Mouse (Mus musculus) hindbrain, embryonic 11.5 days (tissue): ENCODE measurements around the gene Cdc42bpg. TPM values are rescaled to one million over a fixed set of nuclear protein-coding genes. Genes with fewer than 3 reads are reported as not detected.

Source experiments
- ATAC-seq: fragments of 200-750 bp; cut with Nextera tagmentation; 2 replicates; pipeline ENCODE4 v1.8.0; 2017; ENCODE audit warnings: mild to moderate bottlenecking, moderate TSS enrichment, moderate library complexity; ENCODE audit not compliant: low FRiP score
- DNase-seq: peaks from one replicate; pipeline ENCODE4 v3.0.0-alpha.2; 2015; ENCODE audit warnings: low spot score
- H3K27ac ChIP-seq: fragments of 300-500 bp; sonication (generic); 2 replicates; pipeline ENCODE4 v1.5.1; 2014; ENCODE audit warnings: mild to moderate bottlenecking, low read depth, low read length
- H3K27me3 ChIP-seq: fragments of 300-500 bp; sonication (generic); 2 replicates; pipeline ENCODE4 v1.6.1; 2014; ENCODE audit warnings: mild to moderate bottlenecking, low read length, moderate library complexity, mixed read lengths; ENCODE audit not compliant: control insufficient read depth, insufficient read depth
- H3K36me3 ChIP-seq: fragments of 300-500 bp; sonication (generic); 2 replicates; pipeline ENCODE4 v1.6.1; 2014; ENCODE audit warnings: mild to moderate bottlenecking, low read length, moderate library complexity, mixed read lengths; ENCODE audit not compliant: control insufficient read depth, insufficient read depth
- H3K4me1 ChIP-seq: fragments of 300-500 bp; sonication (generic); replicated peaks from 2 replicates; pipeline ENCODE4 v1.6.1; 2014; ENCODE audit warnings: low read length, mixed read lengths; ENCODE audit not compliant: control insufficient read depth, insufficient read depth
- H3K4me2 ChIP-seq: fragments of 300-500 bp; sonication (generic); replicated peaks from 2 replicates; pipeline ENCODE4 v1.6.1; 2014; ENCODE audit warnings: mild to moderate bottlenecking, low read depth, low read length
- H3K4me3 ChIP-seq: fragments of 300-500 bp; sonication (generic); 2 replicates; pipeline ENCODE4 v1.5.1; 2014; ENCODE audit warnings: low read depth, low read length
- H3K9ac ChIP-seq: fragments of 300-500 bp; sonication (generic); 2 replicates; pipeline ENCODE4 v1.6.1; 2014; ENCODE audit warnings: low read depth, low read length
- H3K9me3 ChIP-seq: fragments of 300-500 bp; sonication (generic); 2 replicates; pipeline ENCODE4 v1.6.1; 2016; ENCODE audit warnings: low read length; ENCODE audit not compliant: control insufficient read depth
- WGBS: fragments of 180-500 bp; shearing (Covaris S2); extraction: QIAGEN DNeasy Blood & Tissue Kit; methylation state at CpG from one replicate; pipeline ENCODE4 v1.1.7; 2014; 5-methylcytosine and 5-hydroxymethylcytosine counted together
- polyA plus RNA-seq: library from polyadenylated mRNA; unstranded; fragments of >200 nt; fragmentation: Nextera tagmentation; extraction: Ambion mirVana; gene quantifications from 2 replicates; pipeline ENCODE4 v1.2.1, GENCODE M21; 2014

The Cdc42bpg gene
- polyA plus RNA-seq, 1 experiment from 2014 or later, result 0.82 TPM

GRCm38 (mm10) chr19:6299450-6300267, 6.6 kb upstream of the Cdc42bpg start:
- 84% methylated on average over 6 of the region's 7 CpGs for WGBS
- H3K4me1 ChIP-seq, result no peaks in the 10 kb centered on the region
- DNase-seq (no peak), ATAC-seq (no peak)
- no peak overlapping the region for H3K4me2 ChIP-seq
- H3K36me3 ChIP-seq, result 0 out of 2 replicates have a peak, but pooled peaks cover 7% of the 10 kb centered on the region
- no peak overlapping the region for H3K27ac ChIP-seq
- H3K27me3 ChIP-seq, result no peaks in the 10 kb centered on the region
- H3K4me3 ChIP-seq, result no peak overlapping the region
- H3K9me3 ChIP-seq, result no peaks in the 10 kb centered on the region
- H3K9ac ChIP-seq, result no peak overlapping the region

GRCm38 (mm10) chr19:6300402-6300841, 5.8 kb upstream of the Cdc42bpg start:
- 0 out of 2 replicates have a peak, but pooled peaks cover 5% of the 10 kb centered on the region for H3K36me3 ChIP-seq
- H3K4me2 ChIP-seq, result no peak overlapping the region
- no peak for ATAC-seq
- H3K27ac ChIP-seq, result no peak overlapping the region
- no peak for DNase-seq
- H3K9me3 ChIP-seq, result no peaks in the 10 kb centered on the region
- H3K4me3 ChIP-seq, result no peak overlapping the region
- no peaks in the 10 kb centered on the region for H3K27me3 ChIP-seq
- 69% methylated on average over 7 of the region's 7 CpGs for WGBS
- H3K4me1 ChIP-seq, result no peaks in the 10 kb centered on the region
- H3K9ac ChIP-seq, result no peak overlapping the region

GRCm38 (mm10) chr19:6302114-6302513, 4.1 kb upstream of the Cdc42bpg start:
- 95% methylated on average over 5 of the region's 5 CpGs for WGBS
- Histone ChIP-seq H3K9ac (no peak overlapping the region), H3K27me3 (no peaks in the 10 kb centered on the region), H3K4me2 (no peak overlapping the region), H3K4me1 (no peaks in the 10 kb centered on the region), H3K36me3 (no peaks in the 10 kb centered on the region), H3K27ac (no peak overlapping the region), H3K4me3 (no peak overlapping the region), H3K9me3 (no peaks in the 10 kb centered on the region)
- ATAC-seq (no peak), DNase-seq (no peak)

- ATAC-seq (no peak), DNase-seq (no peak)
- Histone ChIP-seq H3K4me3 (no peak overlapping the region), H3K27me3 (no peaks in the 10 kb centered on the region), H3K36me3 (no peaks in the 10 kb centered on the region), H3K27ac (no peak overlapping the region), H3K9me3 (no peaks in the 10 kb centered on the region), H3K4me1 (no peaks in the 10 kb centered on the region), H3K4me2 (no peak overlapping the region), H3K9ac (no peak overlapping the region)
- 43% methylated on average over 4 of the region's 4 CpGs for WGBS
Measured at GRCm38 (mm10) chr19:6302522-6302921, 3.7 kb upstream of the Cdc42bpg start.

GRCm38 (mm10) chr19:6303831-6304230, 2.4 kb upstream of the Cdc42bpg start:
- Histone ChIP-seq H3K4me3 (no peak overlapping the region), H3K9me3 (no peaks in the 10 kb centered on the region), H3K4me1 (no peaks in the 10 kb centered on the region), H3K27ac (no peak overlapping the region), H3K9ac (no peak overlapping the region), H3K4me2 (no peak overlapping the region), H3K27me3 (no peaks in the 10 kb centered on the region), H3K36me3 (no peaks in the 10 kb centered on the region)
- DNase-seq (no peak), ATAC-seq (no peak)
- WGBS, result 70% methylated on average over 6 of the region's 6 CpGs

- Histone ChIP-seq H3K9ac (no peak overlapping the region), H3K4me2 (no peak overlapping the region), H3K27ac (no peak overlapping the region), H3K4me3 (no peak overlapping the region), H3K27me3 (no peaks in the 10 kb centered on the region), H3K36me3 (no peaks in the 10 kb centered on the region), H3K4me1 (no peaks in the 10 kb centered on the region), H3K9me3 (no peaks in the 10 kb centered on the region)
- WGBS, result 24% methylated on average over 5 of the region's 5 CpGs
- peak; percentile 33; the same call in 1 of the 2 replicates for ATAC-seq
- peak; percentile 92 for DNase-seq
Measured at GRCm38 (mm10) chr19:6304787-6305516, 1.3 kb upstream of the Cdc42bpg start.

GRCm38 (mm10) chr19:6305517-6306115, 640 bp upstream of the Cdc42bpg start:
- peak overlapping the region; percentile 58 for H3K4me3 ChIP-seq
- no peaks in the 10 kb centered on the region for H3K36me3 ChIP-seq
- 57% methylated on average over 8 of the region's 8 CpGs for WGBS
- H3K27me3 ChIP-seq, result no peaks in the 10 kb centered on the region
- no peaks in the 10 kb centered on the region for H3K9me3 ChIP-seq
- no peak overlapping the region; the same call in 1 of the 2 replicates for H3K9ac ChIP-seq
- DNase-seq (no peak), ATAC-seq (no peak)
- H3K4me1 ChIP-seq, result no peaks in the 10 kb centered on the region
- no peak overlapping the region for H3K27ac ChIP-seq
- peak overlapping the region; percentile 65 for H3K4me2 ChIP-seq

- H3K4me2 ChIP-seq, result peak overlapping the region; percentile 65
- H3K4me1 ChIP-seq, result no peaks in the 10 kb centered on the region
- ATAC-seq (peak; percentile 70), DNase-seq (peak; percentile 89)
- H3K9ac ChIP-seq, result peak overlapping the region; percentile 35
- WGBS, result under 1% methylated on average over 32 of the region's 34 CpGs
- H3K36me3 ChIP-seq, result no peaks in the 10 kb centered on the region
- no peaks in the 10 kb centered on the region for H3K9me3 ChIP-seq
- peak overlapping the region; percentile 58 for H3K4me3 ChIP-seq
- no peak overlapping the region for H3K27ac ChIP-seq
- no peaks in the 10 kb centered on the region for H3K27me3 ChIP-seq
Measured at GRCm38 (mm10) chr19:6306586-6306985, 330 bp downstream of the Cdc42bpg start.
